Mouse (Mus musculus) embryonic facial prominence, embryonic 10.5 days (tissue): Measurements from ENCODE around the gene Churc1. TPM values are rescaled to one million over a fixed set of nuclear protein-coding genes. Genes with fewer than 3 reads are reported as not detected.

Experiments used
- DNase-seq: peaks from one replicate; pipeline ENCODE4 v3.0.0-alpha.2; 2017; ENCODE audit warnings: low spot score
- H3K27ac ChIP-seq: fragments of 300-500 bp; sonication (generic); replicated peaks from 2 replicates; pipeline ENCODE4 v1.5.1; 2016; ENCODE audit warnings: mild to moderate bottlenecking
- H3K27me3 ChIP-seq: fragments of 300-500 bp; sonication (generic); replicated peaks from 2 replicates; pipeline ENCODE4 v1.6.1; 2016; ENCODE audit warnings: low read depth, mild to moderate bottlenecking; ENCODE audit not compliant: poor library complexity, severe bottlenecking
- H3K36me3 ChIP-seq: fragments of 300-500 bp; sonication (generic); replicated peaks from 2 replicates; pipeline ENCODE4 v1.6.1; 2016; ENCODE audit warnings: mild to moderate bottlenecking, moderate library complexity
- H3K4me1 ChIP-seq: fragments of 300-500 bp; sonication (generic); 2 replicates; pipeline ENCODE4 v1.6.1; 2016
- H3K4me3 ChIP-seq: fragments of 300-500 bp; sonication (generic); 2 replicates; pipeline ENCODE4 v1.5.1; 2016; ENCODE audit warnings: mild to moderate bottlenecking, moderate library complexity
- H3K9me3 ChIP-seq: fragments of 300-500 bp; sonication (generic); 2 replicates; pipeline ENCODE4 v1.6.1; 2016; ENCODE audit warnings: mild to moderate bottlenecking
- WGBS: fragments of 180-500 bp; shearing (Covaris S2); methylation state at CpG from one replicate; pipeline ENCODE4 v1.1.7; 2016; 5-methylcytosine and 5-hydroxymethylcytosine counted together
- polyA plus RNA-seq: library from polyadenylated mRNA; unstranded; fragments of >200 nt; fragmentation: Nextera tagmentation; extraction: Ambion mirVana; gene quantifications from 2 replicates; pipeline ENCODE4 v1.2.1, GENCODE M21; 2016

Churc1 gene
- polyA plus RNA-seq, 1 experiment from 2014 or later, result 101 TPM

DNA sequence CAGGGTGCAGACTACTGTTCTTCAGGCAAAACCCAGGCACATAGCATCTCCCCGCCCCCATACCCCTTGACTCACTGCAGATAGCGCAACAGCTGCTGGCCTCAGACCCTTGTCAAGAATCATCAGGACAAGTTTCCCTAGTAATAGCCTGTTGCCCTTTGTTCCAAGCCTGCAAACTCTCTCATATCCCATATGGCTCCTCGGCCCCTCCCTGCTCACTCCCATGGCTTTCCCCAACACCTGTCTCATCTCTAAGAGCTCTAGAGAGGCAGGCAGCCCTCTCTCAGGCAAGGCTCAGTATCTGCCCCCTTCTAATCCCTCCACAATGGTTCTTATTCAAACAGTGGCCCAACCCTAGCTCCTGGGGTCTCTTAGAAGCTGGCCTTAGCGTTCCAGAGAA is 55.3 kb downstream of the Churc1 start:
- H3K27me3 ChIP-seq, result peaks cover 83% of the 10 kb centered on the region
- WGBS, result 51% methylated on average over 4 of the region's 4 CpGs
- DNase-seq, result peak; percentile 14

DNA sequence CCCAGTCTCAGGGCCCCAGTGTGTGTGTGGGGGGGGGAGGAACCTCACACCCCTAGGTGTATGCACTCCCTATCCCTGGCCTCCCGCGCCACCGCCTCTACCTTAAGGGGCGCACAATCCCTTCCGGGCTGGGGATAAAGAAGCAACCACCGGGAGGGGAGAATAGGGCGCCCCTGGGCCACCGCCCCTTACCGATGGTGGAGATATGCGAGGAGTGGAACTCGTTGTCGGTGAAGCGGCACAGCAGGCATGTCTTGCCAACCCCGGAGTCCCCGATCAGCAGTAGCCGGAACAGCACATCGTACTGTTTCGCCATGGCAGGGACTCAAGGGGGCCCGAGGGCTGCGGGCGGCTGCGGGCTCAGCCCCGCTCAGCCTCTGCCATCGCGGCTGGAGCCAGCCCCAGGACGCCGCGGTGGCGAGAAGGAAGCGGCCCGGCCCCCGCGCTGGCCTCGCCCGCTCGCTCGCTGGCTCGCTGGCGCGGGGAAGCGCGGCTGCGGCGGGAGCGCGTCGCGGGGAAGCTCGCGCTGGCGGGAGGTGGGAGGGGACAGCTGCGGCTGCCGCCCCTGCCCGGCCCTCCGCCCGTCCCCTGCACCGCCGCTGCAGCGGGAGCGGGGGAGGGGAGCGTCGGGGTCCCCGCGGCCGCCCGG is 56.8 kb downstream of the Churc1 start:
- peak overlapping the region; percentile 78 for H3K4me3 ChIP-seq
- WGBS, result under 1% methylated on average over 66 of the region's 66 CpGs
- peak; percentile 67 for DNase-seq
- H3K4me1 ChIP-seq, result peaks cover 54% of the 10 kb centered on the region
- H3K9me3 ChIP-seq, result no peaks in the 10 kb centered on the region
- H3K36me3 ChIP-seq, result no peaks in the 10 kb centered on the region
- peak overlapping the region; percentile 88 for H3K27ac ChIP-seq
- peaks cover 80% of the 10 kb centered on the region for H3K27me3 ChIP-seq

More for the DNA sequence above, 55.3 kb downstream of the Churc1 start:
- Histone ChIP-seq H3K4me3 (peak overlapping the region; percentile 78; the same call in 1 of the 2 replicates), H3K9me3 (no peaks in the 10 kb centered on the region), H3K36me3 (no peaks in the 10 kb centered on the region), H3K4me1 (peaks cover 66% of the 10 kb centered on the region), H3K27ac (no peak overlapping the region)

DNA sequence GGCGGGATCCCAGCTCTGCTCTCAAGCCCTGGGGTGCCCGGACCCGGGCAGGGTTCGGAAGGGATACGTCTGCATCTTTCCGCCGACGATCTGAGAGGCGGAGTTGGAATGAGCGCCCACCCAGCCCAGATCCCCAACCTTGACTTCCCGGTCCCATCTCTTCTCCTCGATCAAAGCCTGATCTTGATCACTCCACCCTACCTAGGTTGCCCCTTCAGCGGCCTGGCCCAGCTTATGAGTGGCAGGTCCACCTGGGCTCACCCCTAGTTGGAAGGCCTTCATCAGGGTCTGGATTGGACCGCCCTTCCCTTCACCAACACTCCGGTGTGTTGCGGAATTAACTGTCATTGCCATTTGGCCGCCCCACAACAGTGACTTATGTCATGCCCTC is 57.3 kb downstream of the Churc1 start, which contains the start of gene Rab15:
Gene Rab15 (minus strand): TSS at position 258 of the 391 bp plus-strand sequence.
- Histone ChIP-seq H3K27me3 (peaks cover 80% of the 10 kb centered on the region), H3K4me1 (peaks cover 49% of the 10 kb centered on the region), H3K36me3 (no peaks in the 10 kb centered on the region), H3K4me3 (peak within 1 kb of the TSS; percentile 78), H3K9me3 (no peaks in the 10 kb centered on the region), H3K27ac (peak within 1 kb of the TSS; percentile 88)
- DNase-seq, result no peak
- WGBS, result 2% methylated on average over 17 of the region's 17 CpGs

DNA sequence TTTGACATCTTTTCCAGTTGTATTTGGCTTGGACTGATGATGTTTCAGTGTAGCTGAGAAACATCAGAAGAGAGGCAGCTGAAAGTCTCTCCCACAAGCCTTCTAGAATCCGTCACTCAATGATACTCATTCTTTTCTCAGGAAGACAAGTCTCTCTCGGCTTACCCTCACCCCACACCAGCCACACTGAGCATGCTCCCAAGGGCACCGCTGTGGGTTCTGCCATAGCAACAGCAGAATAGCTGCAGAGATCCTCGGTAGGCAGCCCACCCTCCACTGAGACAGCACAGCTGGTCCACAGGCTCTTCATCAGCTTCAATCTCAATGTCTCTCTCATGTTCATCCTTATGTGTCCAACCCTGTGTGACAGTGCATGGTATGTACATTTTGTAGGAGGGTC is 59.9 kb downstream of the Churc1 start:
- no peak for DNase-seq
- Histone ChIP-seq H3K27me3 (peaks cover 58% of the 10 kb centered on the region), H3K4me1 (peaks cover 29% of the 10 kb centered on the region), H3K9me3 (no peaks in the 10 kb centered on the region), H3K27ac (no peak overlapping the region), H3K4me3 (no peak overlapping the region), H3K36me3 (no peaks in the 10 kb centered on the region)
- WGBS, result 75% methylated on average over 4 of the region's 4 CpGs

DNA sequence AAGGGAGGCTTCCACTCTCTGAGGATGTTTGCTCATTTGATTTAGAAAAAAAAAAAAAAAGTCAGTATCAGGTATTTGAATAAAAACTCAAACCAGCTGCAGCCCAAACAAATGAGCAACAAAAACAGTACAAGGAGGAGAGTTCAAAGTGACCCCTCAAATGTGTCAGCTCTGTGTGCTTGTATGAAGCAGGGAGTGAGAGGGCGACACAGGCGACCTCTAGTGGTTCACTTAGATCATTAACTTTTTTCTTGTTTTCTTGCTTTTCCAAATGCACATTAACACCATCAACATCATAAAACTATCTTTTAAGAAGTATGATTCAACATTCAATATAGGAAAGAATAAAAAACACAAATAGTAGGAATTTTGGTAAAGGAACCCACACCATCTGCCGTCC is 67.4 kb downstream of the Churc1 start:
- no peak for DNase-seq

More for the DNA sequence above, 67.4 kb downstream of the Churc1 start:
- Histone ChIP-seq H3K4me3 (no peak overlapping the region), H3K27me3 (no peaks in the 10 kb centered on the region), H3K9me3 (no peaks in the 10 kb centered on the region), H3K36me3 (no peaks in the 10 kb centered on the region), H3K4me1 (peaks cover 2% of the 10 kb centered on the region; the same call in 1 of the 2 replicates), H3K27ac (no peak overlapping the region)
- whole genome bisulfite sequencing, result 4% methylated on average over 3 of the region's 3 CpGs

Other genes with a start within 250 kb of the Churc1 start
- gene Plekhg3, start 234.6 kb upstream of the Churc1 start, polyA plus RNA-seq, result 3.3 and 3.9 TPM in 2 replicates
- 4.5 and 5.0 TPM in 2 replicates for gene Sptb, start 55.0 kb upstream of the Churc1 start, polyA plus RNA-seq
- 50.3 and 50.4 TPM in 2 replicates for gene Fntb, start 51 bp downstream of the Churc1 start, polyA plus RNA-seq
- gene Gpx2, start 30.0 kb downstream of the Churc1 start, polyA plus RNA-seq, result 0.55 and 1.3 TPM in 2 replicates
- gene Rab15, start 57.4 kb downstream of the Churc1 start, polyA plus RNA-seq, result 15.7 and 17.3 TPM in 2 replicates
- gene Max, start 196.7 kb downstream of the Churc1 start, polyA plus RNA-seq, result 9.8 and 13.1 TPM in 2 replicates